Mouse (Mus musculus) ES-E14 (cell line): ENCODE results near the gene Stra6l. TPM values are rescaled to one million over a fixed set of nuclear protein-coding genes. Genes with fewer than 3 reads are reported as not detected.

ENCODE experiments used
- DNase-seq: peaks from one replicate; pipeline ENCODE4 v3.0.0-alpha.2; 2013; ENCODE audit warnings: low read depth, low spot score
- H3K27ac ChIP-seq: 2 replicates; pipeline ENCODE4 v1.5.1; 2012; ENCODE audit warnings: low read depth, mild to moderate bottlenecking, low read length, moderate library complexity, mixed read lengths; ENCODE audit not compliant: poor library complexity, insufficient read depth, severe bottlenecking
- H3K36me3 ChIP-seq: 2 replicates; pipeline ENCODE4 v1.6.1; 2012; ENCODE audit warnings: mild to moderate bottlenecking, low read length, moderate library complexity, mixed read lengths; ENCODE audit not compliant: control insufficient read depth, poor library complexity, insufficient read depth, severe bottlenecking
- H3K4me1 ChIP-seq, 2 experiments: fragments of 150-350 bp in 1 of 2; sonication (generic) in 1 of 2; 2 replicates each; pipeline ENCODE4 v1.6.1; 2012; ENCODE audit warnings: low read length in 2 of 2, mild to moderate bottlenecking in 1 of 2, mixed read lengths in 1 of 2; ENCODE audit not compliant: control insufficient read depth in 2 of 2, insufficient read depth in 2 of 2, poor library complexity in 1 of 2
- H3K4me3 ChIP-seq, 2 experiments: fragments of 150-350 bp in 1 of 2; sonication (generic) in 1 of 2; 2 replicates each; pipeline ENCODE4 v1.5.1; 2012; ENCODE audit warnings: low read length in 2 of 2, low read depth in 1 of 2, mild to moderate bottlenecking in 1 of 2, mixed read lengths in 1 of 2; ENCODE audit not compliant: insufficient read depth in 1 of 2, poor library complexity in 1 of 2, severe bottlenecking in 1 of 2
- H3K9ac ChIP-seq: 2 replicates; pipeline ENCODE4 v1.6.1; 2012; ENCODE audit warnings: low read depth, mild to moderate bottlenecking, low read length, mixed read lengths; ENCODE audit not compliant: poor library complexity, insufficient read depth, severe bottlenecking
- H3K9me3 ChIP-seq: fragments of 150-350 bp; sonication (generic); 2 replicates; pipeline ENCODE4 v1.6.1; 2012; ENCODE audit warnings: low read depth, mild to moderate bottlenecking, low read length; ENCODE audit not compliant: control insufficient read depth, insufficient read depth
- CHD2 ChIP-seq: IDR thresholded peaks from 2 replicates; pipeline ENCODE4 v1.6.1; 2014; ENCODE audit warnings: mild to moderate bottlenecking, low read depth, low read length, inconsistent platforms
- HCFC1 ChIP-seq: IDR thresholded peaks from 2 replicates; pipeline ENCODE4 v1.6.1; 2012; ENCODE audit warnings: low read length, inconsistent platforms, borderline replicate concordance; ENCODE audit not compliant: insufficient read depth
- MAFK ChIP-seq: IDR thresholded peaks from 2 replicates; pipeline ENCODE4 v1.6.1; 2014; ENCODE audit warnings: mild to moderate bottlenecking, low read depth, low read length, inconsistent platforms; ENCODE audit not compliant: insufficient read depth
- ZC3H11A ChIP-seq: IDR thresholded peaks from 2 replicates; pipeline ENCODE4 v1.6.1; 2012; ENCODE audit warnings: low read depth, mild to moderate bottlenecking, inconsistent platforms, low read length, borderline replicate concordance
- ZNF384 ChIP-seq: IDR thresholded peaks from 2 replicates; pipeline ENCODE4 v1.6.1; 2012; ENCODE audit warnings: low read depth, low read length, inconsistent platforms
- in situ Hi-C, 2 experiments: fragments of 600-800 bp; cut with MboI; formaldehyde crosslinking; loops; one replicate each; pipeline ENCODE4 v1.15.1; 2025; ENCODE audit warnings: low sequenced_read_pairs in 2 of 2, inconsistent platforms in 1 of 2; ENCODE audit not compliant: unreplicated experiment in 2 of 2
- total RNA-seq: library from RNA; depleted of rRNA; stranded (reverse); fragments of 300-350 nt; gene quantifications from 2 replicates; pipeline ENCODE4 v1.2.3, GENCODE M21; 2012

Stra6l gene
- total RNA-seq, 1 experiment: 0.40 TPM

GRCm38 (mm10) chr4:45882521-45882920, 34.1 kb downstream of the Stra6l start:
- H3K9me3 ChIP-seq: no peaks in the 10 kb centered on the region
- H3K4me3 ChIP-seq: no peak overlapping the region
- in situ Hi-C loops: no loop called here
- H3K4me1 ChIP-seq: peaks cover 0 to 2% of the 10 kb centered on the region in 2 experiments; a peak in 1 of 4 replicates
- no peak for TF ChIP-seq CHD2
- no peak for TF ChIP-seq MAFK
- no peak for TF ChIP-seq ZC3H11A
- no peak for TF ChIP-seq ZNF384
- TF ChIP-seq HCFC1: no peak
- H3K27ac ChIP-seq: no peak overlapping the region
- H3K9ac ChIP-seq: no peak overlapping the region
- no peaks in the 10 kb centered on the region for H3K36me3 ChIP-seq
- no peak for DNase-seq

GRCm38 (mm10) chr4:45883250-45883649, 34.8 kb downstream of the Stra6l start:
- in situ Hi-C loops: no loop called here

GRCm38 (mm10) chr4:45889487-45889886, 41.0 kb downstream of the Stra6l start:
- H3K27ac ChIP-seq: no peak overlapping the region
- H3K4me1 ChIP-seq: peaks cover 4 to 9% of the 10 kb centered on the region in 2 experiments; a peak in 3 of 4 replicates
- TF ChIP-seq ZNF384 (no peak), HCFC1 (no peak), CHD2 (no peak), MAFK (no peak), ZC3H11A (no peak)
- H3K4me3 ChIP-seq: no peak overlapping the region
- no peak for DNase-seq
- H3K9ac ChIP-seq: no peak overlapping the region
- in situ Hi-C loops: no loop called here
- H3K36me3 ChIP-seq: no peaks in the 10 kb centered on the region
- H3K9me3 ChIP-seq: no peaks in the 10 kb centered on the region

More at GRCm38 (mm10) chr4:45883250-45883649, 34.8 kb downstream of the Stra6l start:
- H3K4me3 ChIP-seq: no peak overlapping the region
- H3K9ac ChIP-seq: no peak overlapping the region
- TF ChIP-seq ZNF384 (no peak), HCFC1 (no peak), MAFK (no peak), CHD2 (no peak), ZC3H11A (no peak)
- H3K9me3 ChIP-seq: no peaks in the 10 kb centered on the region
- DNase-seq: no peak
- no peaks in the 10 kb centered on the region for H3K36me3 ChIP-seq
- H3K4me1 ChIP-seq: peaks cover 0 to 5% of the 10 kb centered on the region in 2 experiments; a peak in 1 of 4 replicates
- H3K27ac ChIP-seq: no peak overlapping the region

- in situ Hi-C loops: no loop called here
- H3K4me1 ChIP-seq: peaks cover 4 to 9% of the 10 kb centered on the region in 2 experiments; a peak in 3 of 4 replicates
- no peaks in the 10 kb centered on the region for H3K9me3 ChIP-seq
- H3K36me3 ChIP-seq: no peaks in the 10 kb centered on the region
- no peak within 1 kb of the TSS for H3K9ac ChIP-seq
- H3K4me3 ChIP-seq: no peak within 1 kb of the TSS
- H3K27ac ChIP-seq: no peak within 1 kb of the TSS
- TF ChIP-seq ZNF384 (no peak), HCFC1 (no peak), ZC3H11A (no peak), MAFK (no peak), CHD2 (no peak)
- peak; percentile 73 for DNase-seq
These were observed 41.8 kb downstream of the Stra6l start, which contains the start of gene Ccdc180 for GRCm38 (mm10) chr4:45890066-45890761. Ccdc180 (plus strand) TSS chr4:45890303.
